Mouse (Mus musculus) MEL (cell line): ENCODE data around the gene Abcc2.

Source experiments
- CTCF ChIP-seq, 3 experiments: IDR thresholded peaks in 2 of 3; conservative IDR thresholded peaks in 1 of 3; 2 replicates each; pipeline ENCODE4 v1.5.1; 2011 to 2012; ENCODE audit warnings: low read length in 3 of 3, low read depth in 2 of 3, mild to moderate bottlenecking in 2 of 3, improper control_type of control experiment in 1 of 3, inconsistent platforms in 1 of 3, mixed read lengths in 1 of 3, moderate library complexity in 1 of 3; ENCODE audit not compliant: control insufficient read depth in 1 of 3, insufficient read depth in 1 of 3, poor library complexity in 1 of 3, severe bottlenecking in 1 of 3
- GATA1 ChIP-seq: IDR thresholded peaks from 2 replicates; pipeline ENCODE4 v1.6.1; 2011; ENCODE audit warnings: low read depth, low read length, improper control_type of control experiment
- KAT2A ChIP-seq: conservative IDR thresholded peaks from 2 replicates; pipeline ENCODE4 v1.6.1; 2012; ENCODE audit warnings: low read depth, low read length, improper control_type of control experiment, inconsistent platforms
- POLR2A ChIP-seq, 2 experiments: IDR thresholded peaks; 2 replicates each; pipeline ENCODE4 v1.6.1; 2011 to 2012; ENCODE audit warnings: low read length in 2 of 2, mild to moderate bottlenecking in 2 of 2, control low read depth in 1 of 2, improper control_type of control experiment in 1 of 2, low read depth in 1 of 2, moderate library complexity in 1 of 2; ENCODE audit not compliant: control insufficient read depth in 1 of 2, insufficient read depth in 1 of 2, poor library complexity in 1 of 2
- RAD21 ChIP-seq: IDR thresholded peaks from 2 replicates; pipeline ENCODE4 v1.6.1; 2011; ENCODE audit warnings: mild to moderate bottlenecking, low read depth, low read length, improper control_type of control experiment

DNA sequence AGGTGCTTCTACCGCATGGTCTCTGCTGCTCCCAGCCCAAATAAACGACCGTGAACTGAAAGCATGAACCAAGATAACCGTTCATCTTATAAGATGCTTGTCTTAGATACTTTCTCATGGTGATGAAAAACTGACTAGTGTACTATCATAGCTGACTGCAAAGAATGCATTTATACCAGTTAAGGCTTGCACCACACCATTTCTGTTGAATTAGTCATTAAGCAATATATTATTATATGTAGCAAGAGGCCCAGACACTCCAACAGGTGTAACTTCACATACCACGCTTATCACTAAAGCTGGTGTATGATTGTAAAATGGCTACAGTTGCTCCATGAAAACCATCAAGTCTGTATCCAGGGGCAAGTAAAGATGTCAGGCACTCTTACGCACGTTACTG, 7.8 kb downstream of the Abcc2 start:
- TF ChIP-seq RAD21 (no peak), POLR2A (IDR thresholded peaks at IDR 0.05; ENCODE audit: control insufficient read depth in 1 of 2, insufficient read depth in 1 of 2, low read depth in 1 of 2, low read length in 2 of 2, poor library complexity in 1 of 2) (no peak), KAT2A (no peak), GATA1 (no peak), CTCF (IDR thresholded peaks at IDR 0.05 in 2 of 3, conservative IDR thresholded peaks at IDR 0.05 in 1 of 3; ENCODE audit: control insufficient read depth in 1 of 3, insufficient read depth in 1 of 3, low read depth in 2 of 3, low read length in 3 of 3, poor library complexity in 1 of 3, severe bottlenecking in 1 of 3) (no peak)
